Mouse (Mus musculus) brain, embryonic 18.5 days (tissue): ENCODE data around the gene Twist2.

Experiments
- DNase-seq: peaks from one replicate; pipeline ENCODE4 v3.0.0-alpha.2; 2012; ENCODE audit warnings: low read depth, low spot score

Gene Twist2

GRCm38 (mm10) chr1:91819237-91819636, 18.0 kb downstream of the Twist2 start:
- DNase-seq: no peak

GRCm38 (mm10) chr1:91820531-91820930, 19.3 kb downstream of the Twist2 start:
- no peak for DNase-seq

GRCm38 (mm10) chr1:91822316-91822824, 21.1 kb downstream of the Twist2 start:
- DNase-seq: no peak

- no peak for DNase-seq
These were observed 22.3 kb downstream of the Twist2 start for GRCm38 (mm10) chr1:91823530-91823929.

- no peak for DNase-seq
These were observed 22.7 kb downstream of the Twist2 start for GRCm38 (mm10) chr1:91823951-91824350.

GRCm38 (mm10) chr1:91825261-91825660, 24.0 kb downstream of the Twist2 start:
- no peak for DNase-seq

- DNase-seq: no peak
These were observed 30.7 kb downstream of the Twist2 start for GRCm38 (mm10) chr1:91831978-91832377.

GRCm38 (mm10) chr1:91839557-91839956, 38.3 kb downstream of the Twist2 start:
- no peak for DNase-seq

GRCm38 (mm10) chr1:91839979-91840378, 38.7 kb downstream of the Twist2 start:
- DNase-seq: no peak

- DNase-seq: no peak
These were observed 43.0 kb downstream of the Twist2 start for GRCm38 (mm10) chr1:91844236-91844635.

- no peak for DNase-seq
These were observed 43.6 kb downstream of the Twist2 start for GRCm38 (mm10) chr1:91844681-91845379.

- no peak for DNase-seq
These were observed 44.2 kb downstream of the Twist2 start for GRCm38 (mm10) chr1:91845380-91845957.

- no peak for DNase-seq
These were observed 50.0 kb downstream of the Twist2 start for GRCm38 (mm10) chr1:91851300-91851699.

- DNase-seq: no peak
These were observed 55.8 kb downstream of the Twist2 start for GRCm38 (mm10) chr1:91856771-91857664.

- DNase-seq: no peak
These were observed 57.0 kb downstream of the Twist2 start for GRCm38 (mm10) chr1:91858101-91858790.

- DNase-seq: no peak
These were observed 57.6 kb downstream of the Twist2 start for GRCm38 (mm10) chr1:91858901-91859300.

GRCm38 (mm10) chr1:91861511-91861910, 60.2 kb downstream of the Twist2 start:
- DNase-seq: no peak

- DNase-seq: no peak
These were observed 64.7 kb downstream of the Twist2 start for GRCm38 (mm10) chr1:91866001-91866400.

- no peak for DNase-seq
These were observed 69.8 kb downstream of the Twist2 start for GRCm38 (mm10) chr1:91871101-91871500.

- no peak for DNase-seq
These were observed 71.3 kb downstream of the Twist2 start for GRCm38 (mm10) chr1:91872388-91873059.
